Mouse (Mus musculus): ENCODE data around the gene Lnx2.

- no peak for TF ChIP-seq CTCF (IDR thresholded peaks at IDR 0.05; ENCODE audit: low read depth)
- no peak for TF ChIP-seq EP300 (IDR thresholded peaks at IDR 0.05; ENCODE audit: low read depth)
Observed at GRCm38 (mm10) chr5:147090256-147090963, 14.0 kb upstream of the Lnx2 start.

Data from liver, embryonic 14.5 days (tissue).